Mouse (Mus musculus) liver, embryonic 16.5 days (tissue): ENCODE measurements around the gene Lrsam1. TPM values are rescaled to one million over a fixed set of nuclear protein-coding genes. Genes with fewer than 3 reads are reported as not detected.

Experiments used
- ATAC-seq: fragments of 200-750 bp; cut with Nextera tagmentation; 2 replicates; pipeline ENCODE4 v1.8.0; 2017; ENCODE audit warnings: low read depth, mild to moderate bottlenecking, moderate number of reproducible peaks, moderate library complexity
- H3K27ac ChIP-seq: fragments of 300-500 bp; sonication (generic); 2 replicates; pipeline ENCODE4 v1.5.1; 2014; ENCODE audit warnings: mild to moderate bottlenecking, low read length
- H3K27me3 ChIP-seq: fragments of 300-500 bp; sonication (generic); 2 replicates; pipeline ENCODE4 v1.6.1; 2014; ENCODE audit warnings: low read depth, low read length, mixed read lengths; ENCODE audit not compliant: control insufficient read depth, insufficient read depth
- H3K36me3 ChIP-seq: fragments of 300-500 bp; sonication (generic); 2 replicates; pipeline ENCODE4 v1.6.1; 2014; ENCODE audit warnings: mild to moderate bottlenecking; ENCODE audit not compliant: control insufficient read depth, insufficient read depth
- H3K4me1 ChIP-seq: fragments of 300-500 bp; sonication (generic); 2 replicates; pipeline ENCODE4 v1.6.1; 2014; ENCODE audit warnings: low read depth, low read length, mixed read lengths; ENCODE audit not compliant: control insufficient read depth
- H3K4me2 ChIP-seq: fragments of 300-500 bp; sonication (generic); 2 replicates; pipeline ENCODE4 v1.6.1; 2014; ENCODE audit warnings: low read depth, low read length, mixed read lengths
- H3K4me3 ChIP-seq: fragments of 300-500 bp; sonication (generic); 2 replicates; pipeline ENCODE4 v1.5.1; 2014; ENCODE audit warnings: low read depth, mild to moderate bottlenecking, low read length
- H3K9ac ChIP-seq: fragments of 300-500 bp; sonication (generic); 2 replicates; pipeline ENCODE4 v1.6.1; 2014; ENCODE audit warnings: low read depth, low read length
- H3K9me3 ChIP-seq: fragments of 300-500 bp; sonication (generic); replicated peaks from 2 replicates; pipeline ENCODE4 v1.6.1; 2016; ENCODE audit warnings: low read length; ENCODE audit not compliant: control insufficient read depth
- WGBS: fragments of 180-500 bp; shearing (Covaris S2); extraction: QIAGEN DNeasy Blood & Tissue Kit; methylation state at CpG from one replicate; pipeline ENCODE4 v1.1.7; 2014; ENCODE audit not compliant: insufficient replicate concordance; 5-methylcytosine and 5-hydroxymethylcytosine counted together
- polyA plus RNA-seq: library from polyadenylated mRNA; unstranded; fragments of >200 nt; fragmentation: Nextera tagmentation; extraction: Ambion mirVana; gene quantifications from 2 replicates; pipeline ENCODE4 v1.2.1, GENCODE M21; 2015

Gene Lrsam1
- polyA plus RNA-seq, 1 experiment from 2014 or later: 1.9 TPM

DNA sequence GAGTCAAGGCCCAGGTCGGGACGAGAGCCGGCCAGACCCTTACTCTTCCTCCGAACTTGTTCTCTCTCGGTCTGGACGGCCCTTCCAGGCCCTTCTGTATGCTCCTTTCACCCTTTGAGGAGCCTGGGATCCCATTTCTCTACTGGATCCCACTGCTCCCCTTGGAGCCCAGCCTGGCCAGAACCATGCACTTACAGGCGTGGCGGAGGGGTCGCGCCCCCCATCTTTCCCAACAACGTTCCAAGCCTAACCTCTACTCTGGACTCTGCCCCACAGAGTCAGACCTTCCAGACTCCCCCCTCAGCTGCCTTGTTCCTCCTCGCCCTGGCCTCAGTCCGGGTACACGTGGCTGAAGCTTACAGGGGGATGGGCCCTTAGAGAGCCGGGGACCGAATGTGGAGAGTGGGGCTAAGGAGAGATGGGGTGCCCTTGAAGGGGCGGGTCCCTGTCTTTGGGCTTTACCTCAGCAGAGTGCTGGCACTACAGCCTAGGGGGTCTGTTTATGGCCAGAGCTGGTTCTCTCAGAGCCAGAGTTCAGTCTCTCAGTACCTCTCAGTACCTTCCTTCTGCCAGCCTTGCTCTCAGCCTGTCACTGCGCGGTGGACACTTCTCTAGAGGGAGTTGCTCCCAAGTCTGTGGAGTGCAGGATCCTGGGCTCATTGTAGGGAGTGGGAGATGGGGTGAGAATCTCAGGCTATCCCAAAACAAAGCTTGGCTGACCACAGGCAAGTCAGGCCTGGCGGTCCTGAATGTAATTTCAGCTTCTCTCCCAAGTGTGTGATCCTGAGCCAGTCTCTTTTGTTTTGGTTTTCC is 84.7 kb downstream of the Lrsam1 start:
- peaks cover 3% of the 10 kb centered on the region for H3K27me3 ChIP-seq
- 3% methylated on average over 20 of the region's 20 CpGs for WGBS
- H3K27ac ChIP-seq: no peak overlapping the region
- ATAC-seq: peak; percentile 14; the same call in 1 of the 2 replicates
- no peaks in the 10 kb centered on the region for H3K9me3 ChIP-seq
- H3K4me2 ChIP-seq: peak overlapping the region; percentile 86
- peak overlapping the region; percentile 68 for H3K4me3 ChIP-seq
- H3K9ac ChIP-seq: peak overlapping the region; percentile 65
- H3K36me3 ChIP-seq: no peaks in the 10 kb centered on the region
- H3K4me1 ChIP-seq: peaks cover 42% of the 10 kb centered on the region

DNA sequence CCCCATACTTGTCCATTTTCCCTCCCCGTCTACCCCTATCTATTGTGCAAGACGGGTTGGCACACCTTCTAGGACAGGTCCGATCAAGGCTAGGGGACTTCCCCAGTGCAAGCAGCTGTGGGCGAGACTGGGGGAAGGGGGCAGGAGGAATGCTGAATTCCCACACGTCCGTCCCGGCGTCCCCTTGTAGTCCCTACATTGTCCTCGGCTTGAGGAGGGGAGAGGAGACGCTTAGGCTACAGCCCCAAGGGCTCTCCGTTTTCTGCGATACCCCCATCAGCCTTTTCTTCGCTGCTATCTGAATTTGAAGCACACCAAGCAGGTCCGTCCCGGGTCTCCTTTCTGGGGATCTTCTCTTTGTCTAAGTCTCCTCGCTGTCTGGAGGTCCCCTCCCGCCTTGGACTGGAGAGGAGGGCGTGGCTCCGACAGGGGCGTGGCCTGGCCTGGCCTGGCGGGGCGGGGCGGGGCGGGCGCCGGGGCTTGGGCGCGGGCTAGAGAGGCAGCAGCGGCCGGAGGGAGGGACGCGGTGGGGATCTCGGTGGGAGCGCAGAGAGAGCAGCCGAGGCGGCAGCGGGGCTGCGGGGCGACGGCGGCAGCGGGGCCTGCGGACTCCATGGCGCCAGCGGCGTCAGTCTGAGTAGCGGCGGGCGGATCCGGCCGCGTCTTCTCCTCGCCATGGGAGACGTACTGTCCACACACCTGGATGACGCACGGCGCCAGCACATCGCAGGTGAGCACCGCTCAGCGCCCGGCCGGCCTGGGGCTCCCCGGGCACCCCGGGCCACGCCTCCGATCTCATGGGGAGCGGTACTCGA is 85.5 kb downstream of the Lrsam1 start, which contains the start of gene Fam129b:
Gene Fam129b (plus strand): TSS at position 440 of the 815 bp plus-strand sequence.
- peak within 1 kb of the TSS; percentile 86 for H3K4me2 ChIP-seq
- H3K9me3 ChIP-seq: no peaks in the 10 kb centered on the region
- H3K4me1 ChIP-seq: peaks cover 35% of the 10 kb centered on the region
- peak within 1 kb of the TSS; percentile 29; the same call in 1 of the 2 replicates for H3K27ac ChIP-seq
- peaks cover 3% of the 10 kb centered on the region for H3K27me3 ChIP-seq
- peak within 1 kb of the TSS; percentile 65 for H3K9ac ChIP-seq
- ATAC-seq: peak; percentile 84
- no peaks in the 10 kb centered on the region for H3K36me3 ChIP-seq
- under 1% methylated on average over 68 of the region's 68 CpGs for WGBS
- H3K4me3 ChIP-seq: peak within 1 kb of the TSS; percentile 68

Other genes with a start within 250 kb of the Lrsam1 start
- gene Cdk9, start 248.5 kb downstream of the Lrsam1 start, polyA plus RNA-seq: 40.2 and 43.8 TPM in 2 replicates
- gene Sh2d3c, start 240.6 kb downstream of the Lrsam1 start, polyA plus RNA-seq: 7.1 and 8.6 TPM in 2 replicates
- gene 6330409D20Rik, start 220.6 kb downstream of the Lrsam1 start, polyA plus RNA-seq: not detected in 2 replicates
- 25.7 and 26.1 TPM in 2 replicates for gene Tor2a, start 204.4 kb downstream of the Lrsam1 start, polyA plus RNA-seq
- gene Ttc16, start 186.0 kb downstream of the Lrsam1 start, polyA plus RNA-seq: 0.07 and 0.11 TPM in 2 replicates
- gene Ptrh1, start 185.8 kb downstream of the Lrsam1 start, polyA plus RNA-seq: 1.2 TPM in 2 replicates
- 0.05 TPM in 1 of 2 replicates, not detected in the other for gene Cfap157, start 177.2 kb downstream of the Lrsam1 start, polyA plus RNA-seq
- gene Stxbp1, start 114.4 kb downstream of the Lrsam1 start, polyA plus RNA-seq: 2.6 and 2.9 TPM in 2 replicates
- gene Fam129b, start 85.5 kb downstream of the Lrsam1 start, polyA plus RNA-seq: 9.4 and 11.9 TPM in 2 replicates
- 74.4 and 77.2 TPM in 2 replicates for gene Rpl12, start 55 bp downstream of the Lrsam1 start, polyA plus RNA-seq
- 7.8 and 8.8 TPM in 2 replicates for gene Slc2a8, start 20.5 kb upstream of the Lrsam1 start, polyA plus RNA-seq
- gene Garnl3, start 170.0 kb upstream of the Lrsam1 start, polyA plus RNA-seq: 1.0 and 1.1 TPM in 2 replicates